Mouse (Mus musculus): ENCODE data around the gene Siglece. TPM values are rescaled to one million over a fixed set of nuclear protein-coding genes. Genes with fewer than 3 reads are reported as not detected.

The Siglece gene
- polyA plus RNA-seq, 1 experiment from 2014 or later = 1.3 TPM

- peak; percentile 91 for ATAC-seq (ENCODE audit: low FRiP score, low TSS enrichment)
- Histone ChIP-seq H3K4me1 (ENCODE audit: insufficient read depth, low read length) (no peaks in the 10 kb centered on the region), H3K9ac (replicated peaks; ENCODE audit: low read length) (peak within 1 kb of the TSS; percentile 24; the same call in 1 of the 2 replicates), H3K4me3 (ENCODE audit: low read length) (peak within 1 kb of the TSS; percentile 39), H3K9me3 (ENCODE audit: low read length) (no peaks in the 10 kb centered on the region), H3K36me3 (ENCODE audit: insufficient read depth, low read length) (no peaks in the 10 kb centered on the region), H3K4me2 (replicated peaks; ENCODE audit: low read depth, low read length) (peak within 1 kb of the TSS; percentile 58), H3K27ac (ENCODE audit: low read length) (no peak within 1 kb of the TSS), H3K27me3 (ENCODE audit: insufficient read depth, low read length) (0 out of 2 replicates have a peak, but pooled peaks cover 5% of the 10 kb centered on the region)
- WGBS = 14% methylated on average over 41 of the region's 41 CpGs
These were observed 52.8 kb downstream of the Siglece start, which contains the start of gene Zfp819 for GRCm38 (mm10) chr7:43606896-43607742. Gene Zfp819 (plus strand): TSS chr7:43607169.

GRCm38 (mm10) chr7:43601884-43602283 is 58.1 kb downstream of the Siglece start:
- H3K4me1 ChIP-seq (ENCODE audit: insufficient read depth, low read length) = no peaks in the 10 kb centered on the region
- no peaks in the 10 kb centered on the region for H3K36me3 ChIP-seq (ENCODE audit: insufficient read depth, low read length)
- no peak overlapping the region for H3K27ac ChIP-seq (ENCODE audit: low read length)
- H3K4me2 ChIP-seq (replicated peaks; ENCODE audit: low read depth, low read length) = no peak overlapping the region
- ATAC-seq (ENCODE audit: low FRiP score, low TSS enrichment) = no peak
- no peaks in the 10 kb centered on the region for H3K9me3 ChIP-seq (ENCODE audit: low read length)
- H3K4me3 ChIP-seq (ENCODE audit: low read length) = no peak overlapping the region
- WGBS = 28% methylated on average over 5 of the region's 5 CpGs
- H3K9ac ChIP-seq (replicated peaks; ENCODE audit: low read length) = no peak overlapping the region
- H3K27me3 ChIP-seq (ENCODE audit: insufficient read depth, low read length) = no peaks in the 10 kb centered on the region

Other genes starting within 250 kb of the Siglece start
- not detected in 2 replicates for gene Lim2, start 232.5 kb downstream of the Siglece start, polyA plus RNA-seq (2015; fragmentation: Nextera tagmentation; extraction: Ambion mirVana)
- 0.92 TPM in 1 of 2 replicates, not detected in the other for gene Nkg7, start 223.1 kb downstream of the Siglece start, polyA plus RNA-seq (2015; fragmentation: Nextera tagmentation; extraction: Ambion mirVana)
- gene Cldnd2, start 219.4 kb downstream of the Siglece start, polyA plus RNA-seq (2015; fragmentation: Nextera tagmentation; extraction: Ambion mirVana) = not detected in 2 replicates
- gene Etfb, start 216.1 kb downstream of the Siglece start, polyA plus RNA-seq (2015; fragmentation: Nextera tagmentation; extraction: Ambion mirVana) = 383 and 436 TPM in 2 replicates
- 1.2 TPM in 1 of 2 replicates, not detected in the other for gene Gm45233, start 216.0 kb downstream of the Siglece start, polyA plus RNA-seq (2015; fragmentation: Nextera tagmentation; extraction: Ambion mirVana)
- 4.6 and 5.5 TPM in 2 replicates for gene Vsig10l, start 197.0 kb downstream of the Siglece start, polyA plus RNA-seq (2015; fragmentation: Nextera tagmentation; extraction: Ambion mirVana)
- 0.37 and 0.59 TPM in 2 replicates for gene Iglon5, start 170.1 kb downstream of the Siglece start, polyA plus RNA-seq (2015; fragmentation: Nextera tagmentation; extraction: Ambion mirVana)
- not detected in 2 replicates for gene 4931406B18Rik, start 154.2 kb downstream of the Siglece start, polyA plus RNA-seq (2015; fragmentation: Nextera tagmentation; extraction: Ambion mirVana)
- 0.49 and 0.81 TPM in 2 replicates for gene Cd33, start 115.7 kb downstream of the Siglece start, polyA plus RNA-seq (2015; fragmentation: Nextera tagmentation; extraction: Ambion mirVana)
- gene Zfp658, start 97.9 kb downstream of the Siglece start, polyA plus RNA-seq (2015; fragmentation: Nextera tagmentation; extraction: Ambion mirVana) = 3.7 and 3.8 TPM in 2 replicates
- gene Zfp719, start 80.6 kb downstream of the Siglece start, polyA plus RNA-seq (2015; fragmentation: Nextera tagmentation; extraction: Ambion mirVana) = 13.8 and 14.1 TPM in 2 replicates
- 0.06 and 0.24 TPM in 2 replicates for gene Zfp819, start 53.0 kb downstream of the Siglece start, polyA plus RNA-seq (2015; fragmentation: Nextera tagmentation; extraction: Ambion mirVana)
- gene Ceacam18, start 25.5 kb downstream of the Siglece start, polyA plus RNA-seq (2015; fragmentation: Nextera tagmentation; extraction: Ambion mirVana) = not detected in 2 replicates
- 15.7 and 19.7 TPM in 2 replicates for gene Ctu1, start 11.9 kb upstream of the Siglece start, polyA plus RNA-seq (2015; fragmentation: Nextera tagmentation; extraction: Ambion mirVana)
- not detected in 2 replicates for gene Klk14, start 30.3 kb upstream of the Siglece start, polyA plus RNA-seq (2015; fragmentation: Nextera tagmentation; extraction: Ambion mirVana)
- 0.29 and 0.58 TPM in 2 replicates for gene Klk13, start 52.4 kb upstream of the Siglece start, polyA plus RNA-seq (2015; fragmentation: Nextera tagmentation; extraction: Ambion mirVana)
- not detected in 2 replicates for gene Klk12, start 108.7 kb upstream of the Siglece start, polyA plus RNA-seq (2015; fragmentation: Nextera tagmentation; extraction: Ambion mirVana)
- gene Klk11, start 114.4 kb upstream of the Siglece start, polyA plus RNA-seq (2015; fragmentation: Nextera tagmentation; extraction: Ambion mirVana) = not detected in 2 replicates
- gene Klk10, start 120.9 kb upstream of the Siglece start, polyA plus RNA-seq (2015; fragmentation: Nextera tagmentation; extraction: Ambion mirVana) = 0.54 and 0.71 TPM in 2 replicates
- gene Klk9, start 131.7 kb upstream of the Siglece start, polyA plus RNA-seq (2015; fragmentation: Nextera tagmentation; extraction: Ambion mirVana) = 0.23 TPM in 1 of 2 replicates, not detected in the other
- 31.2 and 34.4 TPM in 2 replicates for gene Klk8, start 137.4 kb upstream of the Siglece start, polyA plus RNA-seq (2015; fragmentation: Nextera tagmentation; extraction: Ambion mirVana)
- gene Klk7, start 151.1 kb upstream of the Siglece start, polyA plus RNA-seq (2015; fragmentation: Nextera tagmentation; extraction: Ambion mirVana) = 0.07 and 0.12 TPM in 2 replicates
- gene Klk6, start 164.3 kb upstream of the Siglece start, polyA plus RNA-seq (2015; fragmentation: Nextera tagmentation; extraction: Ambion mirVana) = 0.15 TPM in 1 of 2 replicates, not detected in the other
- gene Klk5, start 181.8 kb upstream of the Siglece start, polyA plus RNA-seq (2015; fragmentation: Nextera tagmentation; extraction: Ambion mirVana) = not detected in 2 replicates
- not detected in 2 replicates for gene Klk4, start 221.0 kb upstream of the Siglece start, polyA plus RNA-seq (2015; fragmentation: Nextera tagmentation; extraction: Ambion mirVana)

Measured in kidney, embryonic 16.5 days (tissue).